Mouse (Mus musculus): ENCODE results near the gene Tktl1.
"Not testable (repeated sequence)": the region's sequence is repeated elsewhere in the genome, so short reads cannot be mapped to it uniquely, and the experiment has no call there.

- TF ChIP-seq CTCF (IDR thresholded peaks at IDR 0.05; ENCODE audit: borderline replicate concordance, control insufficient read depth, extremely low read depth, insufficient read depth, low read length, poor library complexity); POLR2A (IDR thresholded peaks at IDR 0.05; ENCODE audit: control insufficient read depth, extremely low read depth, insufficient read depth, low read length, poor library complexity): not testable (repeated sequence)
Measured at GRCm38 (mm10) chrX:74135263-74135662, 41.8 kb upstream of the Tktl1 start, which contains the start of gene Mecp2.
